Mouse (Mus musculus): ENCODE data around the gene Rerg. TPM values are rescaled to one million over a fixed set of nuclear protein-coding genes. Genes with fewer than 3 reads are reported as not detected.

Gene Rerg
- polyA plus RNA-seq, 1 experiment from 2014 or later, result 21.3 TPM

- TF ChIP-seq CTCF (IDR thresholded peaks at IDR 0.05; ENCODE audit: low read depth), result no peak
- Histone ChIP-seq H3K27me3 (ENCODE audit: insufficient read depth, low read length) (no peaks in the 10 kb centered on the region), H3K4me1 (ENCODE audit: insufficient read depth) (peaks cover 25% of the 10 kb centered on the region), H3K4me3 (ENCODE audit: low read depth, low read length) (no peak overlapping the region), H3K9ac (no peak overlapping the region), H3K4me2 (peak overlapping the region; percentile 27), H3K36me3 (ENCODE audit: insufficient read depth) (no peaks in the 10 kb centered on the region), H3K9me3 (ENCODE audit: low read depth, low read length) (peaks cover 3% of the 10 kb centered on the region; the same call in 1 of the 2 replicates), H3K27ac (ENCODE audit: low read depth) (peak overlapping the region; percentile 90)
- ATAC-seq (ENCODE audit: insufficient read depth), result peak; percentile 4; the same call in 1 of the 2 replicates
- no peak for DNase-seq
- WGBS, result 32% methylated on average over 10 of the region's 10 CpGs
Measured at GRCm38 (mm10) chr6:137144526-137144840, 25.8 kb downstream of the Rerg start.

- DNase-seq (peak; percentile 77), ATAC-seq (ENCODE audit: insufficient read depth) (peak; percentile 5; the same call in 1 of the 2 replicates)
- peaks cover 3% of the 10 kb centered on the region; the same call in 1 of the 2 replicates for H3K9me3 ChIP-seq (ENCODE audit: low read depth, low read length)
- H3K36me3 ChIP-seq (ENCODE audit: insufficient read depth), result no peaks in the 10 kb centered on the region
- no peaks in the 10 kb centered on the region for H3K27me3 ChIP-seq (ENCODE audit: insufficient read depth, low read length)
- H3K9ac ChIP-seq, result no peak overlapping the region
- peaks cover 25% of the 10 kb centered on the region for H3K4me1 ChIP-seq (ENCODE audit: insufficient read depth)
- no peak overlapping the region for H3K4me2 ChIP-seq
- no peak overlapping the region for H3K4me3 ChIP-seq (ENCODE audit: low read depth, low read length)
- H3K27ac ChIP-seq (ENCODE audit: low read depth), result peak overlapping the region; percentile 90
- TF ChIP-seq CTCF (IDR thresholded peaks at IDR 0.05; ENCODE audit: low read depth), result peak; percentile 24
- WGBS, result 46% methylated on average over 7 of the region's 7 CpGs
Measured at GRCm38 (mm10) chr6:137143818-137144525, 26.3 kb downstream of the Rerg start.

- Histone ChIP-seq H3K27me3 (ENCODE audit: insufficient read depth, low read length) (no peaks in the 10 kb centered on the region), H3K9ac (peak overlapping the region; percentile 36), H3K36me3 (ENCODE audit: insufficient read depth) (no peaks in the 10 kb centered on the region), H3K9me3 (ENCODE audit: low read depth, low read length) (peaks cover 3% of the 10 kb centered on the region; the same call in 1 of the 2 replicates), H3K27ac (ENCODE audit: low read depth) (peak overlapping the region; percentile 82), H3K4me3 (ENCODE audit: low read depth, low read length) (peak overlapping the region; percentile 21; the same call in 1 of the 2 replicates), H3K4me1 (ENCODE audit: insufficient read depth) (peaks cover 25% of the 10 kb centered on the region), H3K4me2 (peak overlapping the region; percentile 57)
- no peak for TF ChIP-seq CTCF (IDR thresholded peaks at IDR 0.05; ENCODE audit: low read depth)
- peak; percentile 86 for DNase-seq
- ATAC-seq (ENCODE audit: insufficient read depth), result peak; percentile 81
- WGBS, result under 1% methylated on average over 11 of the region's 11 CpGs
Measured at GRCm38 (mm10) chr6:137142796-137143195, 27.5 kb downstream of the Rerg start.

- 23% methylated on average over 5 of the region's 5 CpGs for WGBS
- DNase-seq (peak; percentile 73), ATAC-seq (ENCODE audit: insufficient read depth) (peak; percentile 32; the same call in 1 of the 2 replicates)
- TF ChIP-seq CTCF (IDR thresholded peaks at IDR 0.05; ENCODE audit: low read depth), result no peak
- H3K4me1 ChIP-seq (ENCODE audit: insufficient read depth), result peaks cover 25% of the 10 kb centered on the region
- H3K9ac ChIP-seq, result no peak overlapping the region
- H3K36me3 ChIP-seq (ENCODE audit: insufficient read depth), result no peaks in the 10 kb centered on the region
- no peaks in the 10 kb centered on the region for H3K27me3 ChIP-seq (ENCODE audit: insufficient read depth, low read length)
- H3K4me2 ChIP-seq, result no peak overlapping the region
- no peak overlapping the region for H3K4me3 ChIP-seq (ENCODE audit: low read depth, low read length)
- H3K27ac ChIP-seq (ENCODE audit: low read depth), result peak overlapping the region; percentile 82
- no peaks in the 10 kb centered on the region for H3K9me3 ChIP-seq (ENCODE audit: low read depth, low read length)
Measured at GRCm38 (mm10) chr6:137141247-137141820, 29.0 kb downstream of the Rerg start.

DNA sequence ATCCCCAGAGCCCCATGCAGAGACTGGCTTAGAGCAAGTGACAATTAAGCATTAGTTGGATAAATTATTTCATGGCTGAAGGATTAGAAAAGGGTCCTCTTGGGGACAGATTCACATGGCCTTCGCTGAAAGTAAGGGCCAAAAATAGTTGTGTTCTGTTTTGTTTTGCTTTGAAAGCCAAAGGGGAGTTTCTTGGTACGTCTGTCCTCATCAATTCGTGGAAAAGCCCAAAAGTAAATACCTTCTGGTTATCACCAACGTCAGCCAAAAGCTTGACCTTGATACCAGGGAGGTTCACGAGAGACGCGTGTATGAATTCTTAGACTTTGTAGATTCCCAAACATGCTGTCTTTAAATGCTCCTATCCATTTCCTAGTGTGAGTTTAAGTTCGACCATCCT is 31.5 kb downstream of the Rerg start:
- 67% methylated on average over 8 of the region's 8 CpGs for WGBS
- peaks cover 8% of the 10 kb centered on the region for H3K4me1 ChIP-seq (ENCODE audit: insufficient read depth)
- H3K27ac ChIP-seq (ENCODE audit: low read depth), result no peak overlapping the region
- no peak overlapping the region for H3K9ac ChIP-seq
- ATAC-seq (ENCODE audit: insufficient read depth), result no peak
- no peak overlapping the region for H3K4me3 ChIP-seq (ENCODE audit: low read depth, low read length)
- H3K27me3 ChIP-seq (ENCODE audit: insufficient read depth, low read length), result no peaks in the 10 kb centered on the region
- H3K9me3 ChIP-seq (ENCODE audit: low read depth, low read length), result no peaks in the 10 kb centered on the region
- TF ChIP-seq CTCF (IDR thresholded peaks at IDR 0.05; ENCODE audit: low read depth), result no peak
- no peak for DNase-seq
- H3K4me2 ChIP-seq, result no peak overlapping the region
- H3K36me3 ChIP-seq (ENCODE audit: insufficient read depth), result no peaks in the 10 kb centered on the region

- Histone ChIP-seq H3K4me1 (ENCODE audit: insufficient read depth) (peaks cover 8% of the 10 kb centered on the region), H3K9ac (no peak overlapping the region), H3K4me3 (ENCODE audit: low read depth, low read length) (no peak overlapping the region), H3K9me3 (ENCODE audit: low read depth, low read length) (no peaks in the 10 kb centered on the region), H3K27me3 (ENCODE audit: insufficient read depth, low read length) (no peaks in the 10 kb centered on the region), H3K4me2 (no peak overlapping the region), H3K36me3 (ENCODE audit: insufficient read depth) (no peaks in the 10 kb centered on the region), H3K27ac (ENCODE audit: low read depth) (no peak overlapping the region)
- ATAC-seq (ENCODE audit: insufficient read depth) (no peak), DNase-seq (no peak)
- no peak for TF ChIP-seq CTCF (IDR thresholded peaks at IDR 0.05; ENCODE audit: low read depth)
- WGBS, result 33% methylated on average over 3 of the region's 3 CpGs
Measured at GRCm38 (mm10) chr6:137138391-137138790, 31.9 kb downstream of the Rerg start.

GRCm38 (mm10) chr6:137136401-137136800 is 33.9 kb downstream of the Rerg start:
- ATAC-seq (ENCODE audit: insufficient read depth) (no peak), DNase-seq (no peak)
- WGBS, result 72% methylated on average over 4 of the region's 4 CpGs
- no peaks in the 10 kb centered on the region for H3K27me3 ChIP-seq (ENCODE audit: insufficient read depth, low read length)
- no peaks in the 10 kb centered on the region for H3K9me3 ChIP-seq (ENCODE audit: low read depth, low read length)
- no peak overlapping the region for H3K4me2 ChIP-seq
- H3K4me3 ChIP-seq (ENCODE audit: low read depth, low read length), result no peak overlapping the region
- H3K4me1 ChIP-seq (ENCODE audit: insufficient read depth), result peaks cover 5% of the 10 kb centered on the region
- H3K36me3 ChIP-seq (ENCODE audit: insufficient read depth), result no peaks in the 10 kb centered on the region
- H3K9ac ChIP-seq, result no peak overlapping the region
- TF ChIP-seq CTCF (IDR thresholded peaks at IDR 0.05; ENCODE audit: low read depth), result no peak
- no peak overlapping the region; the same call in 1 of the 2 replicates for H3K27ac ChIP-seq (ENCODE audit: low read depth)

Measured in lung, embryonic 14.5 days (tissue).